Mouse (Mus musculus): ENCODE measurements around the gene Ing3.

- TF ChIP-seq CTCF (IDR thresholded peaks at IDR 0.05; ENCODE audit: low read depth, low read length) (no peak), POLR2A (IDR thresholded peaks at IDR 0.05; ENCODE audit: extremely low read depth, insufficient read depth, low read length) (no peak)
These were observed 74.8 kb downstream of the Ing3 start for GRCm38 (mm10) chr6:22024168-22024567.
